Mouse (Mus musculus) bone marrow, adult 2 months (tissue): Measurements from ENCODE around the gene Clip2. TPM values are rescaled to one million over a fixed set of nuclear protein-coding genes. Genes with fewer than 3 reads are reported as not detected.

ENCODE experiments used
- H3K27ac ChIP-seq: fragments of 200-500 bp; 2 replicates; pipeline ENCODE4 v1.5.1; 2012; ENCODE audit warnings: low read depth, mild to moderate bottlenecking, control low read depth, inconsistent platforms, low read length; ENCODE audit not compliant: control insufficient read depth, poor library complexity, insufficient read depth
- H3K4me1 ChIP-seq: fragments of 200-500 bp; 2 replicates; pipeline ENCODE4 v1.6.1; 2011; ENCODE audit warnings: low read length; ENCODE audit not compliant: control insufficient read depth, insufficient read depth
- H3K4me3 ChIP-seq: fragments of 200-500 bp; replicated peaks from 2 replicates; pipeline ENCODE3; 2011; ENCODE audit warnings: mild to moderate bottlenecking, low read depth, low read length, control low read depth; ENCODE audit not compliant: control insufficient read depth
- CTCF ChIP-seq: fragments of 200-500 bp; IDR thresholded peaks from 2 replicates; pipeline ENCODE4 v1.5.1; 2011; ENCODE audit warnings: low read length, control low read depth; ENCODE audit not compliant: control insufficient read depth, insufficient read depth
- POLR2A ChIP-seq: fragments of 200-500 bp; IDR thresholded peaks from 2 replicates; pipeline ENCODE4 v1.6.1; 2011; ENCODE audit warnings: low read depth, mild to moderate bottlenecking, control low read depth, low read length, borderline replicate concordance; ENCODE audit not compliant: control insufficient read depth
- WGBS: fragments of 180-500 bp; shearing (Covaris S2); methylation state at CpG from one replicate; pipeline ENCODE4 v1.1.7; 2018; 5-methylcytosine and 5-hydroxymethylcytosine counted together
- polyA plus RNA-seq: library from polyadenylated mRNA; stranded (reverse); fragments of >200 nt; gene quantifications from 2 replicates; pipeline ENCODE4 v1.2.4, GENCODE M21; 2011; ENCODE audit warnings: low replicate concordance; ENCODE audit not compliant: missing spikeins, insufficient read depth, insufficient read length

The Clip2 gene
- polyA plus RNA-seq, 1 experiment = 5.6 TPM

- no peak for TF ChIP-seq CTCF
- TF ChIP-seq POLR2A = no peak
- Histone ChIP-seq H3K27ac (no peak overlapping the region), H3K4me3 (no peak overlapping the region), H3K4me1 (no peaks in the 10 kb centered on the region; the same call in none of the 2 replicates)
- WGBS = 21% methylated on average over 20 of the region's 20 CpGs
Measured at GRCm38 (mm10) chr5:134555463-134556164, 3.4 kb upstream of the Clip2 start.

GRCm38 (mm10) chr5:134553951-134554546, 1.8 kb upstream of the Clip2 start:
- TF ChIP-seq POLR2A (no peak), CTCF (no peak)
- Histone ChIP-seq H3K4me1 (no peaks in the 10 kb centered on the region; the same call in none of the 2 replicates), H3K27ac (no peak overlapping the region), H3K4me3 (no peak overlapping the region)
- 79% methylated on average over 5 of the region's 5 CpGs for WGBS

- peak overlapping the region; percentile 74 for H3K4me3 ChIP-seq
- peak overlapping the region; percentile 81 for H3K27ac ChIP-seq
- no peaks in the 10 kb centered on the region; the same call in 1 of the 2 replicates for H3K4me1 ChIP-seq
- 4% methylated on average over 52 of the region's 52 CpGs for WGBS
- no peak for TF ChIP-seq POLR2A
- no peak for TF ChIP-seq CTCF
Measured at GRCm38 (mm10) chr5:134551233-134552109, 763 bp downstream of the Clip2 start.

- Histone ChIP-seq H3K27ac (no peak overlapping the region), H3K4me3 (no peak overlapping the region), H3K4me1 (no peaks in the 10 kb centered on the region; the same call in 1 of the 2 replicates)
- TF ChIP-seq POLR2A (no peak), CTCF (no peak)
- WGBS = 15% methylated on average over 6 of the region's 6 CpGs
Measured at GRCm38 (mm10) chr5:134550836-134551232, 1.4 kb downstream of the Clip2 start.

- no peaks in the 10 kb centered on the region; the same call in 1 of the 2 replicates for H3K4me1 ChIP-seq
- H3K27ac ChIP-seq = no peak overlapping the region
- no peak for TF ChIP-seq POLR2A
- WGBS = 67% methylated on average over 3 of the region's 3 CpGs
- no peak overlapping the region for H3K4me3 ChIP-seq
Measured at GRCm38 (mm10) chr5:134549640-134550168, 2.5 kb downstream of the Clip2 start.

GRCm38 (mm10) chr5:134548306-134548705, 3.9 kb downstream of the Clip2 start:
- no peak for TF ChIP-seq CTCF
- TF ChIP-seq POLR2A = no peak
- H3K4me3 ChIP-seq = no peak overlapping the region
- 68% methylated on average over 5 of the region's 5 CpGs for WGBS
- no peaks in the 10 kb centered on the region; the same call in 1 of the 2 replicates for H3K4me1 ChIP-seq
- no peak overlapping the region for H3K27ac ChIP-seq

- TF ChIP-seq CTCF (no peak), POLR2A (no peak)
- Histone ChIP-seq H3K27ac (no peak overlapping the region), H3K4me1 (no peaks in the 10 kb centered on the region; the same call in 1 of the 2 replicates), H3K4me3 (no peak overlapping the region)
- WGBS = 72% methylated on average over 7 of the region's 7 CpGs
Measured at GRCm38 (mm10) chr5:134546790-134547189, 5.4 kb downstream of the Clip2 start.

- Histone ChIP-seq H3K4me3 (no peak overlapping the region), H3K4me1 (no peaks in the 10 kb centered on the region), H3K27ac (no peak overlapping the region)
- 63% methylated on average over 3 of the region's 3 CpGs for whole genome bisulfite sequencing
- no peak for TF ChIP-seq CTCF
- TF ChIP-seq POLR2A = no peak
Measured at GRCm38 (mm10) chr5:134545242-134545629, 7.0 kb downstream of the Clip2 start.
